Mouse (Mus musculus) MEL (cell line): ENCODE results near the gene Plcb1. TPM values are rescaled to one million over a fixed set of nuclear protein-coding genes. Genes with fewer than 3 reads are reported as not detected.

Experiments
- DNase-seq: peaks from one replicate; pipeline ENCODE4 v3.0.0; 2011; ENCODE audit warnings: low read depth, low spot score
- H3K27ac ChIP-seq: 2 replicates; pipeline ENCODE4 v1.5.1; 2012; ENCODE audit warnings: low read depth, mild to moderate bottlenecking, control low read depth, low read length, moderate library complexity; ENCODE audit not compliant: control insufficient read depth
- H3K27me3 ChIP-seq, 2 experiments: fragments of 150-350 bp in 1 of 2; sonication (generic) in 1 of 2; 2 replicates each; pipeline ENCODE4 v1.6.1; 2012; ENCODE audit warnings: low read length in 2 of 2, mild to moderate bottlenecking in 2 of 2, improper control_type of control experiment in 1 of 2, moderate library complexity in 1 of 2; ENCODE audit not compliant: insufficient read depth in 2 of 2, control insufficient read depth in 1 of 2
- H3K36me3 ChIP-seq, 2 experiments: 2 replicates each; pipeline ENCODE4 v1.6.1; 2012 to 2014; ENCODE audit warnings: low read length in 2 of 2, improper control_type of control experiment in 1 of 2, inconsistent platforms in 1 of 2, mild to moderate bottlenecking in 1 of 2; ENCODE audit not compliant: insufficient read depth in 2 of 2, control insufficient read depth in 1 of 2
- H3K4me1 ChIP-seq, 2 experiments: fragments of 150-350 bp in 1 of 2; sonication (generic) in 1 of 2; 2 replicates each; pipeline ENCODE4 v1.6.1; 2012; ENCODE audit warnings: low read length in 2 of 2, improper control_type of control experiment in 1 of 2, mild to moderate bottlenecking in 1 of 2; ENCODE audit not compliant: insufficient read depth in 2 of 2, control insufficient read depth in 1 of 2
- H3K4me3 ChIP-seq, 2 experiments: fragments of 150-350 bp in 1 of 2; sonication (generic) in 1 of 2; 2 replicates each; pipeline ENCODE4 v1.5.1; 2012; ENCODE audit warnings: low read depth in 2 of 2, low read length in 2 of 2, mild to moderate bottlenecking in 2 of 2, moderate library complexity in 2 of 2, control low read depth in 1 of 2, improper control_type of control experiment in 1 of 2; ENCODE audit not compliant: control insufficient read depth in 1 of 2, insufficient read depth in 1 of 2
- H3K79me2 ChIP-seq: 2 replicates; pipeline ENCODE4 v1.6.1; 2012; ENCODE audit warnings: mild to moderate bottlenecking, low read length, moderate library complexity; ENCODE audit not compliant: control insufficient read depth, poor library complexity, insufficient read depth
- H3K9ac ChIP-seq: 2 replicates; pipeline ENCODE4 v1.6.1; 2012; ENCODE audit warnings: low read depth, mild to moderate bottlenecking, control low read depth, low read length, moderate library complexity; ENCODE audit not compliant: control insufficient read depth, poor library complexity, severe bottlenecking
- H3K9me3 ChIP-seq: fragments of 150-350 bp; sonication (generic); replicated peaks from 2 replicates; pipeline ENCODE4 v1.6.1; 2012; ENCODE audit warnings: mild to moderate bottlenecking, low read length, improper control_type of control experiment, moderate library complexity; ENCODE audit not compliant: insufficient read depth
- CHD1 ChIP-seq: IDR thresholded peaks from 2 replicates; pipeline ENCODE4 v1.6.1; 2012; ENCODE audit warnings: low read depth, mild to moderate bottlenecking, inconsistent platforms, low read length, improper control_type of control experiment
- CHD2 ChIP-seq: IDR thresholded peaks from 2 replicates; pipeline ENCODE4 v1.6.1; 2011; ENCODE audit warnings: low read length, improper control_type of control experiment
- E2F4 ChIP-seq: IDR thresholded peaks from 2 replicates; pipeline ENCODE4 v1.6.1; 2011; ENCODE audit warnings: low read depth, low read length, improper control_type of control experiment, borderline replicate concordance
- GABPA ChIP-seq: IDR thresholded peaks from 2 replicates; pipeline ENCODE4 v1.6.1; 2012; ENCODE audit warnings: low read depth, mild to moderate bottlenecking, inconsistent platforms, low read length, improper control_type of control experiment, moderate library complexity
- GATA1 ChIP-seq: IDR thresholded peaks from 2 replicates; pipeline ENCODE4 v1.6.1; 2011; ENCODE audit warnings: low read depth, low read length, improper control_type of control experiment
- HCFC1 ChIP-seq: IDR thresholded peaks from 2 replicates; pipeline ENCODE4 v1.6.1; 2012; ENCODE audit warnings: low read depth, mild to moderate bottlenecking, inconsistent platforms, low read length, improper control_type of control experiment, moderate library complexity
- JUND ChIP-seq: IDR thresholded peaks from 2 replicates; pipeline ENCODE4 v1.6.1; 2011; ENCODE audit warnings: low read depth, mild to moderate bottlenecking, improper control_type of control experiment, low read length
- MAX ChIP-seq: IDR thresholded peaks from 2 replicates; pipeline ENCODE4 v1.6.1; 2011; ENCODE audit warnings: low read length, improper control_type of control experiment
- MAZ ChIP-seq: IDR thresholded peaks from 2 replicates; pipeline ENCODE4 v1.6.1; 2012; ENCODE audit warnings: low read depth, mild to moderate bottlenecking, inconsistent platforms, low read length, improper control_type of control experiment
- MEF2A ChIP-seq: IDR thresholded peaks from 2 replicates; pipeline ENCODE4 v1.6.1; 2014; ENCODE audit warnings: low read depth, mild to moderate bottlenecking, inconsistent platforms, low read length, improper control_type of control experiment; ENCODE audit not compliant: poor library complexity, insufficient replicate concordance, severe bottlenecking; ENCODE audit errors: extremely low read depth
- MYB ChIP-seq: IDR thresholded peaks from 2 replicates; pipeline ENCODE4 v1.6.1; 2011; ENCODE audit warnings: mild to moderate bottlenecking, low read depth, low read length, improper control_type of control experiment
- SMC3 ChIP-seq: IDR thresholded peaks from 2 replicates; pipeline ENCODE4 v1.6.1; 2011; ENCODE audit warnings: low read depth, low read length, improper control_type of control experiment
- TAL1 ChIP-seq: IDR thresholded peaks from 2 replicates; pipeline ENCODE4 v1.6.1; 2012; ENCODE audit warnings: mild to moderate bottlenecking, inconsistent platforms, low read length, moderate library complexity, mixed read lengths
- TBP ChIP-seq: IDR thresholded peaks from 2 replicates; pipeline ENCODE4 v1.8.0; 2011; ENCODE audit warnings: low read depth, low read length, improper control_type of control experiment
- TCF12 ChIP-seq: IDR thresholded peaks from 2 replicates; pipeline ENCODE4 v1.6.1; 2014; ENCODE audit warnings: low read depth, mild to moderate bottlenecking, inconsistent platforms, low read length, improper control_type of control experiment, moderate library complexity
- USF1 ChIP-seq: IDR thresholded peaks from 2 replicates; pipeline ENCODE4 v1.6.1; 2014; ENCODE audit warnings: low read depth, mild to moderate bottlenecking, inconsistent platforms, low read length, improper control_type of control experiment, moderate library complexity
- ZC3H11A ChIP-seq: IDR thresholded peaks from 2 replicates; pipeline ENCODE4 v1.6.1; 2012; ENCODE audit warnings: low read depth, mild to moderate bottlenecking, inconsistent platforms, low read length, improper control_type of control experiment
- ZKSCAN1 ChIP-seq: IDR thresholded peaks from 2 replicates; pipeline ENCODE4 v1.6.1; 2012; ENCODE audit warnings: low read depth, mild to moderate bottlenecking, inconsistent platforms, low read length, improper control_type of control experiment, moderate library complexity
- polyA plus RNA-seq, 2 experiments: library from polyadenylated mRNA; stranded (reverse) in 1 of 2; unstranded in 1 of 2; fragments of >175 nt in 1 of 2; fragments of >200 nt in 1 of 2; gene quantifications; 2 replicates each; pipeline versions ENCODE4 v1.2.1 to v1.2.4; 2012; ENCODE audit warnings: low replicate concordance in 2 of 2, low read depth in 1 of 2; ENCODE audit not compliant: insufficient read length in 2 of 2, insufficient read depth in 1 of 2, missing spikeins in 1 of 2
- total RNA-seq: library from RNA; depleted of rRNA; stranded (reverse); fragments of 300-350 nt; gene quantifications from 2 replicates; pipeline ENCODE4 v1.2.3, GENCODE M21; 2012

Plcb1 gene
- total and polyA plus RNA-seq, 3 experiments, result not detected

DNA sequence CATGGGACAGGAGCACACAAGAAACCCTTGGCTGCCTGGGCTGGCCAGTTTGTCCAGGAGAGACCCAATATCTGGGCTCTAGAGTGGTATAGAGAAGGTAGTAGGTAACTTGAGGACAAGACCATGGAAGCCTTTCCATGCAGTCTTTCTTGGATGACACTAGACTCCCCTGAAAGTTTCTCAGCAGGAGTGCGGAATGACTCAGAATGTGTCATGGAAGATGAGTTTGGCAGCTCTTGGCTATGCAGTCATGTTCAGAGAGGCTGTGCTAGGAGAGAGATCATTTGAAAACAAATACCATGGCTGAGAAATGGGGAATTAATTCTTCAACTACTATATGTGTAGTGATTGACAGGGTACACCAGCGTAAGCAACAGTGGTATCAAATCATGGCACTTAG lies 372.1 kb downstream of the Plcb1 start:
- H3K27ac ChIP-seq, result no peak overlapping the region
- no peaks in the 10 kb centered on the region for H3K79me2 ChIP-seq
- no peaks in the 10 kb centered on the region for H3K9me3 ChIP-seq
- no peak for DNase-seq
- H3K36me3 ChIP-seq, result no peaks in the 10 kb centered on the region
- H3K4me1 ChIP-seq, result no peaks in the 10 kb centered on the region
- TF ChIP-seq TBP (no peak), GABPA (no peak), MAX (no peak), ZC3H11A (no peak), CHD2 (no peak), USF1 (no peak), TCF12 (no peak), GATA1 (no peak)
- H3K9ac ChIP-seq, result no peak overlapping the region
- H3K4me3 ChIP-seq, result no peak overlapping the region
- no peaks in the 10 kb centered on the region for H3K27me3 ChIP-seq

DNA sequence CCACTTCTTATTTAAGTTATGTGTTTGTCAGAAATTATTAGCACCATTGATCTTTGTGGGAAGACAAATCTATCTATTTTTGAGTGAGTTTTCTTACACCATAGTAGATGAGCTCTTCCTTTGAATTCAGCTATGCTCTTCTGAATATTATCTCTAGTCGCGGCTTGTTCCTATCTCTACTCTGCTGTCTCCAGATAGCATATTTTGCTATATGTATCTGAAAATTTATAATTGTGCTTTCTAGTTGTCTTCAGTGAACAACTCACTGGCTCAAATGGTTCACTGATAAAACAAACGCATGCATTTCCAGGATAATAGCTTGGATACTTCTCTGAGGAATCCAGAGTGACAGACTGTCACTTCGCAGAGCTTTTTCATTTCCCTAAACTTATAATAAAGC lies 375.8 kb downstream of the Plcb1 start:
- TF ChIP-seq TAL1, result no peak
- TF ChIP-seq MAX, result no peak
- TF ChIP-seq MAZ, result no peak
- no peak for TF ChIP-seq MEF2A
- TF ChIP-seq E2F4, result no peak
- TF ChIP-seq USF1, result no peak
- TF ChIP-seq, all 39 proteins: peak for 0
- no peaks in the 10 kb centered on the region for H3K79me2 ChIP-seq
- no peak overlapping the region for H3K9ac ChIP-seq
- H3K9me3 ChIP-seq, result no peaks in the 10 kb centered on the region
- no peak overlapping the region for H3K27ac ChIP-seq
- H3K4me1 ChIP-seq, result no peaks in the 10 kb centered on the region
- no peak overlapping the region for H3K4me3 ChIP-seq
- H3K36me3 ChIP-seq, result no peaks in the 10 kb centered on the region
- no peak for DNase-seq
- H3K27me3 ChIP-seq, result no peaks in the 10 kb centered on the region

DNA sequence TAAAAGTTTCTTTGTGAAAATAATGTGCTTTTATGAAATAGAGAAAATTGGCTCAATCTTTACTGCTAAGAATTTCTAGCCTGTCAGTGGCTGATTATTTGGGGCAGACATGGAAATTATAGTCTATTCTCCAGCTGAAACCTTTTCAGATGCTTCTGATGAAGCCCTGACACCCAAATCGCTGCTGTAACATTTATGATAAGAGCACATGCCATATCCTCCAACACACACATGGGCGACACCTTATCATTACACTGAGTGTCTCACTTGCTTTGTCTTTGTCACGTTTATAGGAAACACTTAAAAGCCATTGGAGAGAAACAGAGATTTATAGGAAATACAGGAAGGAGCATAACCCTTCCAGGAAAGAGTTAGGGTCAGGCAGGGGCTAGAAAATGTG lies 379.6 kb downstream of the Plcb1 start:
- Histone ChIP-seq H3K9me3 (no peaks in the 10 kb centered on the region), H3K4me1 (no peaks in the 10 kb centered on the region), H3K27ac (no peak overlapping the region), H3K79me2 (no peaks in the 10 kb centered on the region), H3K36me3 (no peaks in the 10 kb centered on the region), H3K27me3 (no peaks in the 10 kb centered on the region), H3K4me3 (no peak overlapping the region), H3K9ac (no peak overlapping the region)
- TF ChIP-seq MYB (no peak), CHD1 (no peak), JUND (no peak), HCFC1 (no peak), SMC3 (no peak), ZKSCAN1 (no peak), MAZ (no peak), E2F4 (no peak)
- DNase-seq, result no peak
